Mouse (Mus musculus): Measurements from ENCODE around the gene 1700010B08Rik. TPM values are rescaled to one million over a fixed set of nuclear protein-coding genes. Genes with fewer than 3 reads are reported as not detected.

Gene 1700010B08Rik
- polyA plus RNA-seq, 1 experiment from 2014 or later: not detected

GRCm38 (mm10) chr2:173742090-173742489 is 22.9 kb downstream of the 1700010B08Rik start:
- DNase-seq (ENCODE audit: low spot score): no peak
- 89% methylated on average over 13 of the region's 13 CpGs for WGBS

GRCm38 (mm10) chr2:173742744-173743143 is 23.5 kb downstream of the 1700010B08Rik start:
- ATAC-seq (replicated peaks; ENCODE audit: insufficient number of reproducible peaks, low FRiP score, low TSS enrichment, low read depth) (no peak), DNase-seq (ENCODE audit: low spot score) (no peak)
- H3K4me1 ChIP-seq (ENCODE audit: control insufficient read depth, insufficient read depth, low read length): no peaks in the 10 kb centered on the region
- H3K4me2 ChIP-seq (ENCODE audit: low read depth, low read length): no peak overlapping the region
- no peak overlapping the region for H3K9ac ChIP-seq (replicated peaks; ENCODE audit: low read length)
- 83% methylated on average over 9 of the region's 9 CpGs for WGBS
- H3K4me3 ChIP-seq (ENCODE audit: low read depth, low read length): no peak overlapping the region
- H3K9me3 ChIP-seq (replicated peaks; ENCODE audit: control insufficient read depth, low read length): no peaks in the 10 kb centered on the region
- no peaks in the 10 kb centered on the region for H3K27me3 ChIP-seq (ENCODE audit: control insufficient read depth, insufficient read depth, low read length)
- no peaks in the 10 kb centered on the region for H3K36me3 ChIP-seq (replicated peaks; ENCODE audit: control insufficient read depth, insufficient read depth, low read depth, low read length)
- no peak overlapping the region for H3K27ac ChIP-seq (replicated peaks; ENCODE audit: low read depth, low read length)

More at GRCm38 (mm10) chr2:173742090-173742489, 22.9 kb downstream of the 1700010B08Rik start:
- no peaks in the 10 kb centered on the region for H3K4me1 ChIP-seq (ENCODE audit: control insufficient read depth, insufficient read depth, low read length)
- no peak for ATAC-seq (replicated peaks; ENCODE audit: insufficient number of reproducible peaks, low FRiP score, low TSS enrichment, low read depth)
- H3K27ac ChIP-seq (replicated peaks; ENCODE audit: low read depth, low read length): no peak overlapping the region
- no peaks in the 10 kb centered on the region for H3K27me3 ChIP-seq (ENCODE audit: control insufficient read depth, insufficient read depth, low read length)
- no peak overlapping the region for H3K4me3 ChIP-seq (ENCODE audit: low read depth, low read length)
- no peak overlapping the region for H3K4me2 ChIP-seq (ENCODE audit: low read depth, low read length)
- no peaks in the 10 kb centered on the region for H3K9me3 ChIP-seq (replicated peaks; ENCODE audit: control insufficient read depth, low read length)
- H3K9ac ChIP-seq (replicated peaks; ENCODE audit: low read length): no peak overlapping the region
- H3K36me3 ChIP-seq (replicated peaks; ENCODE audit: control insufficient read depth, insufficient read depth, low read depth, low read length): no peaks in the 10 kb centered on the region

GRCm38 (mm10) chr2:173744070-173744815 is 25.0 kb downstream of the 1700010B08Rik start:
- WGBS: 89% methylated on average over 7 of the region's 7 CpGs
- no peaks in the 10 kb centered on the region for H3K36me3 ChIP-seq (replicated peaks; ENCODE audit: control insufficient read depth, insufficient read depth, low read depth, low read length)
- H3K9me3 ChIP-seq (replicated peaks; ENCODE audit: control insufficient read depth, low read length): no peaks in the 10 kb centered on the region
- H3K27ac ChIP-seq (replicated peaks; ENCODE audit: low read depth, low read length): no peak overlapping the region
- H3K4me3 ChIP-seq (ENCODE audit: low read depth, low read length): no peak overlapping the region
- H3K9ac ChIP-seq (replicated peaks; ENCODE audit: low read length): no peak overlapping the region
- DNase-seq (ENCODE audit: low spot score): no peak
- H3K27me3 ChIP-seq (ENCODE audit: control insufficient read depth, insufficient read depth, low read length): no peaks in the 10 kb centered on the region
- no peak for ATAC-seq (replicated peaks; ENCODE audit: insufficient number of reproducible peaks, low FRiP score, low TSS enrichment, low read depth)
- H3K4me1 ChIP-seq (ENCODE audit: control insufficient read depth, insufficient read depth, low read length): no peaks in the 10 kb centered on the region
- H3K4me2 ChIP-seq (ENCODE audit: low read depth, low read length): no peak overlapping the region

- Histone ChIP-seq H3K27me3 (ENCODE audit: control insufficient read depth, insufficient read depth, low read length) (no peaks in the 10 kb centered on the region), H3K4me2 (ENCODE audit: low read depth, low read length) (no peak overlapping the region), H3K36me3 (replicated peaks; ENCODE audit: control insufficient read depth, insufficient read depth, low read depth, low read length) (no peaks in the 10 kb centered on the region), H3K4me3 (ENCODE audit: low read depth, low read length) (no peak overlapping the region), H3K27ac (replicated peaks; ENCODE audit: low read depth, low read length) (no peak overlapping the region), H3K9me3 (replicated peaks; ENCODE audit: control insufficient read depth, low read length) (no peaks in the 10 kb centered on the region), H3K4me1 (ENCODE audit: control insufficient read depth, insufficient read depth, low read length) (no peaks in the 10 kb centered on the region), H3K9ac (replicated peaks; ENCODE audit: low read length) (no peak overlapping the region)
- WGBS: 89% methylated on average over 2 of the region's 2 CpGs
- ATAC-seq (replicated peaks; ENCODE audit: insufficient number of reproducible peaks, low FRiP score, low TSS enrichment, low read depth) (no peak), DNase-seq (ENCODE audit: low spot score) (no peak)
These were observed 29.9 kb downstream of the 1700010B08Rik start for GRCm38 (mm10) chr2:173748961-173749659.

- no peak overlapping the region for H3K4me3 ChIP-seq (ENCODE audit: low read depth, low read length)
- no peak overlapping the region for H3K9ac ChIP-seq (replicated peaks; ENCODE audit: low read length)
- WGBS: 63% methylated on average over 8 of the region's 8 CpGs
- H3K4me1 ChIP-seq (ENCODE audit: control insufficient read depth, insufficient read depth, low read length): no peaks in the 10 kb centered on the region
- DNase-seq (ENCODE audit: low spot score) (no peak), ATAC-seq (replicated peaks; ENCODE audit: insufficient number of reproducible peaks, low FRiP score, low TSS enrichment, low read depth) (peak; percentile 59; the same call in 1 of the 2 replicates)
- H3K27me3 ChIP-seq (ENCODE audit: control insufficient read depth, insufficient read depth, low read length): no peaks in the 10 kb centered on the region
- H3K9me3 ChIP-seq (replicated peaks; ENCODE audit: control insufficient read depth, low read length): no peaks in the 10 kb centered on the region
- H3K36me3 ChIP-seq (replicated peaks; ENCODE audit: control insufficient read depth, insufficient read depth, low read depth, low read length): no peaks in the 10 kb centered on the region
- no peak overlapping the region for H3K27ac ChIP-seq (replicated peaks; ENCODE audit: low read depth, low read length)
- H3K4me2 ChIP-seq (ENCODE audit: low read depth, low read length): no peak overlapping the region; the same call in 1 of the 2 replicates
These were observed 36.4 kb downstream of the 1700010B08Rik start for GRCm38 (mm10) chr2:173755433-173756144.

GRCm38 (mm10) chr2:173757624-173758155 is 38.5 kb downstream of the 1700010B08Rik start:
- 86% methylated on average over 8 of the region's 8 CpGs for WGBS

GRCm38 (mm10) chr2:173760607-173761006 is 41.4 kb downstream of the 1700010B08Rik start:
- no peaks in the 10 kb centered on the region for H3K9me3 ChIP-seq (replicated peaks; ENCODE audit: control insufficient read depth, low read length)
- H3K27me3 ChIP-seq (ENCODE audit: control insufficient read depth, insufficient read depth, low read length): no peaks in the 10 kb centered on the region
- H3K4me3 ChIP-seq (ENCODE audit: low read depth, low read length): no peak overlapping the region
- no peak overlapping the region for H3K4me2 ChIP-seq (ENCODE audit: low read depth, low read length)
- WGBS: 91% methylated on average over 6 of the region's 6 CpGs
- ATAC-seq (replicated peaks; ENCODE audit: insufficient number of reproducible peaks, low FRiP score, low TSS enrichment, low read depth) (no peak), DNase-seq (ENCODE audit: low spot score) (no peak)
- no peaks in the 10 kb centered on the region for H3K4me1 ChIP-seq (ENCODE audit: control insufficient read depth, insufficient read depth, low read length)
- no peaks in the 10 kb centered on the region for H3K36me3 ChIP-seq (replicated peaks; ENCODE audit: control insufficient read depth, insufficient read depth, low read depth, low read length)
- no peak overlapping the region for H3K9ac ChIP-seq (replicated peaks; ENCODE audit: low read length)
- H3K27ac ChIP-seq (replicated peaks; ENCODE audit: low read depth, low read length): no peak overlapping the region

More at GRCm38 (mm10) chr2:173757624-173758155, 38.5 kb downstream of the 1700010B08Rik start:
- Histone ChIP-seq H3K4me3 (ENCODE audit: low read depth, low read length) (no peak overlapping the region), H3K9me3 (replicated peaks; ENCODE audit: control insufficient read depth, low read length) (no peaks in the 10 kb centered on the region), H3K27ac (replicated peaks; ENCODE audit: low read depth, low read length) (no peak overlapping the region), H3K4me2 (ENCODE audit: low read depth, low read length) (no peak overlapping the region), H3K4me1 (ENCODE audit: control insufficient read depth, insufficient read depth, low read length) (no peaks in the 10 kb centered on the region), H3K36me3 (replicated peaks; ENCODE audit: control insufficient read depth, insufficient read depth, low read depth, low read length) (no peaks in the 10 kb centered on the region), H3K27me3 (ENCODE audit: control insufficient read depth, insufficient read depth, low read length) (no peaks in the 10 kb centered on the region), H3K9ac (replicated peaks; ENCODE audit: low read length) (no peak overlapping the region)
- ATAC-seq (replicated peaks; ENCODE audit: insufficient number of reproducible peaks, low FRiP score, low TSS enrichment, low read depth) (no peak), DNase-seq (ENCODE audit: low spot score) (no peak)
